Mouse (Mus musculus): ENCODE data around the gene Rnd1. TPM values are rescaled to one million over a fixed set of nuclear protein-coding genes. Genes with fewer than 3 reads are reported as not detected.

Rnd1 gene
- polyA plus RNA-seq, 1 experiment from 2014 or later: 0.91 TPM

GRCm38 (mm10) chr15:98699190-98700105, 22.2 kb upstream of the Rnd1 start:
- 0 out of 2 replicates have a peak overlapping the region, but pooled peaks have one; percentile 33 for H3K9ac ChIP-seq
- peaks cover 48% of the 10 kb centered on the region for H3K27me3 ChIP-seq (replicated peaks)
- 7% methylated on average over 40 of the region's 40 CpGs for WGBS
- H3K4me2 ChIP-seq: peak overlapping the region; percentile 65
- peaks cover 6% of the 10 kb centered on the region; the same call in 1 of the 2 replicates for H3K4me1 ChIP-seq (replicated peaks)
- H3K4me3 ChIP-seq: peak overlapping the region; percentile 30
- no peak overlapping the region for H3K27ac ChIP-seq (ENCODE audit: poor library complexity, severe bottlenecking)
- no peaks in the 10 kb centered on the region for H3K36me3 ChIP-seq
- peak; percentile 78 for ATAC-seq (ENCODE audit: insufficient number of reproducible peaks, low FRiP score)
- H3K9me3 ChIP-seq (replicated peaks): no peaks in the 10 kb centered on the region

GRCm38 (mm10) chr15:98696216-98696615, 19.0 kb upstream of the Rnd1 start:
- 60% methylated on average over 8 of the region's 8 CpGs for WGBS
- no peak for ATAC-seq (ENCODE audit: insufficient number of reproducible peaks, low FRiP score)
- no peak overlapping the region for H3K27ac ChIP-seq (ENCODE audit: poor library complexity, severe bottlenecking)

GRCm38 (mm10) chr15:98695726-98696125, 18.5 kb upstream of the Rnd1 start:
- no peak for ATAC-seq (ENCODE audit: insufficient number of reproducible peaks, low FRiP score)
- no peak overlapping the region for H3K9ac ChIP-seq
- H3K27me3 ChIP-seq (replicated peaks): peaks cover 13% of the 10 kb centered on the region
- 48% methylated on average over 9 of the region's 9 CpGs for WGBS
- H3K4me1 ChIP-seq (replicated peaks): peaks cover 28% of the 10 kb centered on the region
- no peak overlapping the region for H3K4me3 ChIP-seq
- H3K27ac ChIP-seq (ENCODE audit: poor library complexity, severe bottlenecking): no peak overlapping the region
- no peaks in the 10 kb centered on the region for H3K9me3 ChIP-seq (replicated peaks)
- no peak overlapping the region for H3K4me2 ChIP-seq
- H3K36me3 ChIP-seq: no peaks in the 10 kb centered on the region

More at GRCm38 (mm10) chr15:98696216-98696615, 19.0 kb upstream of the Rnd1 start:
- H3K4me1 ChIP-seq (replicated peaks): peaks cover 24% of the 10 kb centered on the region
- H3K4me2 ChIP-seq: no peak overlapping the region
- peaks cover 18% of the 10 kb centered on the region for H3K27me3 ChIP-seq (replicated peaks)
- no peaks in the 10 kb centered on the region for H3K36me3 ChIP-seq
- no peak overlapping the region for H3K4me3 ChIP-seq
- H3K9me3 ChIP-seq (replicated peaks): no peaks in the 10 kb centered on the region
- no peak overlapping the region for H3K9ac ChIP-seq

GRCm38 (mm10) chr15:98692171-98692715, 15.0 kb upstream of the Rnd1 start:
- H3K36me3 ChIP-seq: no peaks in the 10 kb centered on the region
- peaks cover 32% of the 10 kb centered on the region for H3K4me1 ChIP-seq (replicated peaks)
- no peaks in the 10 kb centered on the region for H3K9me3 ChIP-seq (replicated peaks)
- H3K4me2 ChIP-seq: peak overlapping the region; percentile 18
- no peaks in the 10 kb centered on the region for H3K27me3 ChIP-seq (replicated peaks)
- H3K27ac ChIP-seq (ENCODE audit: poor library complexity, severe bottlenecking): peak overlapping the region; percentile 81
- no peak overlapping the region for H3K4me3 ChIP-seq
- 10% methylated on average over 11 of the region's 11 CpGs for WGBS
- H3K9ac ChIP-seq: no peak overlapping the region
- peak; percentile 84 for ATAC-seq (ENCODE audit: insufficient number of reproducible peaks, low FRiP score)

GRCm38 (mm10) chr15:98691486-98692147, 14.4 kb upstream of the Rnd1 start:
- ATAC-seq (ENCODE audit: insufficient number of reproducible peaks, low FRiP score): no peak
- Histone ChIP-seq H3K27ac (ENCODE audit: poor library complexity, severe bottlenecking) (peak overlapping the region; percentile 81), H3K4me1 (replicated peaks) (peaks cover 32% of the 10 kb centered on the region), H3K27me3 (replicated peaks) (no peaks in the 10 kb centered on the region), H3K9me3 (replicated peaks) (no peaks in the 10 kb centered on the region), H3K9ac (no peak overlapping the region), H3K4me2 (peak overlapping the region; percentile 18; the same call in 1 of the 2 replicates), H3K36me3 (no peaks in the 10 kb centered on the region), H3K4me3 (no peak overlapping the region)
- WGBS: 45% methylated on average over 7 of the region's 7 CpGs

- H3K27ac ChIP-seq (ENCODE audit: poor library complexity, severe bottlenecking): no peak overlapping the region
- no peak overlapping the region for H3K4me2 ChIP-seq
- H3K9me3 ChIP-seq (replicated peaks): no peaks in the 10 kb centered on the region
- H3K9ac ChIP-seq: no peak overlapping the region
- H3K4me1 ChIP-seq (replicated peaks): peaks cover 32% of the 10 kb centered on the region
- H3K4me3 ChIP-seq: no peak overlapping the region
- H3K27me3 ChIP-seq (replicated peaks): no peaks in the 10 kb centered on the region
- ATAC-seq (ENCODE audit: insufficient number of reproducible peaks, low FRiP score): no peak
- no peaks in the 10 kb centered on the region for H3K36me3 ChIP-seq
- WGBS: 79% methylated on average over 2 of the region's 2 CpGs
Observed at GRCm38 (mm10) chr15:98689682-98690081, 12.4 kb upstream of the Rnd1 start.

- peaks cover 18% of the 10 kb centered on the region for H3K4me1 ChIP-seq (replicated peaks)
- no peak overlapping the region for H3K4me3 ChIP-seq
- H3K9ac ChIP-seq: no peak overlapping the region
- 68% methylated on average over 3 of the region's 3 CpGs for WGBS
- no peak overlapping the region for H3K4me2 ChIP-seq
- no peaks in the 10 kb centered on the region for H3K36me3 ChIP-seq
- H3K27ac ChIP-seq (ENCODE audit: poor library complexity, severe bottlenecking): no peak overlapping the region
- no peak for ATAC-seq (ENCODE audit: insufficient number of reproducible peaks, low FRiP score)
- no peaks in the 10 kb centered on the region for H3K9me3 ChIP-seq (replicated peaks)
- no peaks in the 10 kb centered on the region for H3K27me3 ChIP-seq (replicated peaks)
Observed at GRCm38 (mm10) chr15:98685926-98686325, 8.7 kb upstream of the Rnd1 start.

GRCm38 (mm10) chr15:98683746-98684145, 6.5 kb upstream of the Rnd1 start:
- no peak for ATAC-seq (ENCODE audit: insufficient number of reproducible peaks, low FRiP score)
- H3K4me3 ChIP-seq: no peak overlapping the region
- no peak overlapping the region for H3K27ac ChIP-seq (ENCODE audit: poor library complexity, severe bottlenecking)
- peaks cover 9% of the 10 kb centered on the region; the same call in 1 of the 2 replicates for H3K27me3 ChIP-seq (replicated peaks)
- H3K4me1 ChIP-seq (replicated peaks): peaks cover 9% of the 10 kb centered on the region
- no peak overlapping the region for H3K4me2 ChIP-seq
- H3K9me3 ChIP-seq (replicated peaks): no peaks in the 10 kb centered on the region
- no peak overlapping the region for H3K9ac ChIP-seq
- WGBS: 70% methylated on average over 1 of the region's 1 CpGs
- no peaks in the 10 kb centered on the region for H3K36me3 ChIP-seq

GRCm38 (mm10) chr15:98683177-98683576, 5.9 kb upstream of the Rnd1 start:
- peak overlapping the region; percentile 10; the same call in 1 of the 2 replicates for H3K4me2 ChIP-seq
- H3K9ac ChIP-seq: no peak overlapping the region
- no peak overlapping the region for H3K4me3 ChIP-seq
- H3K36me3 ChIP-seq: no peaks in the 10 kb centered on the region
- no peak overlapping the region for H3K27ac ChIP-seq (ENCODE audit: poor library complexity, severe bottlenecking)
- no peak for ATAC-seq (ENCODE audit: insufficient number of reproducible peaks, low FRiP score)
- WGBS: 53% methylated on average over 10 of the region's 10 CpGs
- peaks cover 12% of the 10 kb centered on the region; the same call in 1 of the 2 replicates for H3K27me3 ChIP-seq (replicated peaks)
- peaks cover 5% of the 10 kb centered on the region for H3K4me1 ChIP-seq (replicated peaks)
- H3K9me3 ChIP-seq (replicated peaks): no peaks in the 10 kb centered on the region

- peaks cover 15% of the 10 kb centered on the region for H3K4me1 ChIP-seq (replicated peaks)
- WGBS: 73% methylated on average over 7 of the region's 7 CpGs
- ATAC-seq (ENCODE audit: insufficient number of reproducible peaks, low FRiP score): no peak
Observed at GRCm38 (mm10) chr15:98681633-98682032, 4.4 kb upstream of the Rnd1 start.

GRCm38 (mm10) chr15:98680660-98681059, 3.4 kb upstream of the Rnd1 start:
- no peak for ATAC-seq (ENCODE audit: insufficient number of reproducible peaks, low FRiP score)
- Histone ChIP-seq H3K9me3 (replicated peaks) (no peaks in the 10 kb centered on the region), H3K4me1 (replicated peaks) (peaks cover 24% of the 10 kb centered on the region), H3K27ac (ENCODE audit: poor library complexity, severe bottlenecking) (no peak overlapping the region), H3K9ac (no peak overlapping the region), H3K36me3 (no peaks in the 10 kb centered on the region), H3K4me2 (no peak overlapping the region), H3K27me3 (replicated peaks) (peaks cover 25% of the 10 kb centered on the region), H3K4me3 (no peak overlapping the region)
- 76% methylated on average over 8 of the region's 8 CpGs for WGBS

More at GRCm38 (mm10) chr15:98681633-98682032, 4.4 kb upstream of the Rnd1 start:
- no peak overlapping the region for H3K4me2 ChIP-seq
- no peaks in the 10 kb centered on the region for H3K36me3 ChIP-seq
- no peaks in the 10 kb centered on the region for H3K9me3 ChIP-seq (replicated peaks)
- H3K4me3 ChIP-seq: no peak overlapping the region
- peaks cover 15% of the 10 kb centered on the region for H3K27me3 ChIP-seq (replicated peaks)
- no peak overlapping the region for H3K27ac ChIP-seq (ENCODE audit: poor library complexity, severe bottlenecking)
- H3K9ac ChIP-seq: no peak overlapping the region

All from heart, embryonic 12.5 days (tissue).